Mouse (Mus musculus): ENCODE results near the gene Ano1. TPM values are rescaled to one million over a fixed set of nuclear protein-coding genes. Genes with fewer than 3 reads are reported as not detected.
A peak's percentile ranks its signal among the peaks of the same experiment; 100 is the strongest.

Ano1 gene
- 5.6 TPM in 2 replicates for polyA plus RNA-seq (2015; fragmentation: Nextera tagmentation; extraction: Ambion mirVana)

DNA sequence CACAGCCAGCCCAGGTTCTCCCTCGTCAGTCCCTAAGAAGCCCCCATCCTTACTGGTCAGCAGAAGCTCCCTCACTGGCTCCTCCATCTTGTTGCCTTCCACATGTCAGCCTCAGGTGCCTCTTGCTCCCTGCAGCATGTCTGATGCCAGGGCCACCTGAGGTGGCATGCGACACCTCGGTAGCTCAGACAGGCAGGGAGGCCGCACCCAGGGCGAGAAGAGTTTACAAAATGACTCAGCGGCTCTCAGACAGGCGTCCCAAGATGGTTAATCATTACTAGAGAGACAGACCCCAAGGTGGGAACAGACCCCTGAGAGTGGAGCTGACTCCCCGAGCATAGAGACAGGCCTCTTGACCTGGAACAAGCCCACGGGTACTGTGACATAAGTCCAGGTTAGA, at the start of gene Ano1:
Ano1 (minus strand) TSS at position 142 of the 400 bp plus-strand sequence.
- Histone ChIP-seq H3K4me2 (replicated peaks) (no peak within 1 kb of the TSS), H3K9ac (no peak within 1 kb of the TSS), H3K4me3 (no peak within 1 kb of the TSS), H3K27me3 (no peaks in the 10 kb centered on the region), H3K36me3 (no peaks in the 10 kb centered on the region), H3K9me3 (no peaks in the 10 kb centered on the region), H3K27ac (no peak within 1 kb of the TSS), H3K4me1 (0 out of 2 replicates have a peak, but pooled peaks cover 9% of the 10 kb centered on the region)
- ATAC-seq (ENCODE audit: low FRiP score, low read depth) = no peak
- WGBS = 79% methylated on average over 9 of the region's 9 CpGs

DNA sequence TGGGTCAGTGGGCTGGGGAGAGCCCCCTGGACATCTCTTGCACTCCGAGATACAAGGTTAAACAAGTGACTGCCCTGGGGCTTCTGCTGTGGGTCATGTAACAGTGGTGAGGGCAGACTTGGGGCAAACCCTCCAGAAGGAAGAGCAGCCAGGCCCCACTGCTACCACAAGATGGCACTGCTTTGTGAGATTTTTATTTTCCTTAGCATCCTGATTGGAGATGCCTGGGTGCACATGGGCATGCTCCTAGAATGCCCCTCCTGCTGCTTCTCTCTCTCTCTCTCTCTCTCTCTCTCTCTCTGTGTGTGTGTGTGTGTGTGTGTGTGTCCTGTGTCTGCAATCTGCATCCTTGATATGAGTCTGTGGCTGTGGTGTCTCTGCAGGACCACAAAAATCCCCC, 46.7 kb upstream of the Ano1 start:
- Histone ChIP-seq H3K4me2 (replicated peaks) (no peak overlapping the region), H3K27me3 (peaks cover 8% of the 10 kb centered on the region), H3K36me3 (no peaks in the 10 kb centered on the region), H3K4me3 (no peak overlapping the region), H3K4me1 (0 out of 2 replicates have a peak, but pooled peaks cover 4% of the 10 kb centered on the region), H3K9me3 (no peaks in the 10 kb centered on the region), H3K9ac (no peak overlapping the region), H3K27ac (no peak overlapping the region)
- no peak for ATAC-seq (ENCODE audit: low FRiP score, low read depth)
- 48% methylated on average over 1 of the region's 1 CpGs for WGBS

- 0 out of 2 replicates have a peak overlapping the region, but pooled peaks have one; percentile 19 for H3K9ac ChIP-seq
- H3K27ac ChIP-seq = no peak overlapping the region
Measured at GRCm38 (mm10) chr7:144796986-144797735, 45.4 kb upstream of the Ano1 start.

GRCm38 (mm10) chr7:144795976-144796474, 44.3 kb upstream of the Ano1 start:
- Histone ChIP-seq H3K27me3 (peaks cover 3% of the 10 kb centered on the region), H3K27ac (no peak overlapping the region), H3K9ac (no peak overlapping the region), H3K4me3 (no peak overlapping the region), H3K36me3 (no peaks in the 10 kb centered on the region), H3K9me3 (no peaks in the 10 kb centered on the region), H3K4me1 (0 out of 2 replicates have a peak, but pooled peaks cover 4% of the 10 kb centered on the region), H3K4me2 (replicated peaks) (no peak overlapping the region)
- 65% methylated on average over 9 of the region's 9 CpGs for WGBS
- ATAC-seq (ENCODE audit: low FRiP score, low read depth) = no peak

More at GRCm38 (mm10) chr7:144796986-144797735, 45.4 kb upstream of the Ano1 start:
- no peaks in the 10 kb centered on the region for H3K36me3 ChIP-seq
- H3K4me2 ChIP-seq (replicated peaks) = no peak overlapping the region
- no peak overlapping the region for H3K4me3 ChIP-seq
- H3K9me3 ChIP-seq = no peaks in the 10 kb centered on the region
- H3K27me3 ChIP-seq = peaks cover 3% of the 10 kb centered on the region
- ATAC-seq (ENCODE audit: low FRiP score, low read depth) = no peak
- H3K4me1 ChIP-seq = 0 out of 2 replicates have a peak, but pooled peaks cover 4% of the 10 kb centered on the region
- WGBS = 53% methylated on average over 17 of the region's 17 CpGs

- no peaks in the 10 kb centered on the region for H3K36me3 ChIP-seq
- no peak overlapping the region for H3K4me3 ChIP-seq
- H3K27ac ChIP-seq = no peak overlapping the region
- peaks cover 3% of the 10 kb centered on the region; the same call in 1 of the 2 replicates for H3K27me3 ChIP-seq
- 0 out of 2 replicates have a peak, but pooled peaks cover 4% of the 10 kb centered on the region for H3K4me1 ChIP-seq
- H3K9me3 ChIP-seq = no peaks in the 10 kb centered on the region
- H3K4me2 ChIP-seq (replicated peaks) = no peak overlapping the region
- no peak overlapping the region for H3K9ac ChIP-seq
- no peak for ATAC-seq (ENCODE audit: low FRiP score, low read depth)
- 87% methylated on average over 10 of the region's 10 CpGs for WGBS
Measured at GRCm38 (mm10) chr7:144793296-144793695, 41.5 kb upstream of the Ano1 start.

DNA sequence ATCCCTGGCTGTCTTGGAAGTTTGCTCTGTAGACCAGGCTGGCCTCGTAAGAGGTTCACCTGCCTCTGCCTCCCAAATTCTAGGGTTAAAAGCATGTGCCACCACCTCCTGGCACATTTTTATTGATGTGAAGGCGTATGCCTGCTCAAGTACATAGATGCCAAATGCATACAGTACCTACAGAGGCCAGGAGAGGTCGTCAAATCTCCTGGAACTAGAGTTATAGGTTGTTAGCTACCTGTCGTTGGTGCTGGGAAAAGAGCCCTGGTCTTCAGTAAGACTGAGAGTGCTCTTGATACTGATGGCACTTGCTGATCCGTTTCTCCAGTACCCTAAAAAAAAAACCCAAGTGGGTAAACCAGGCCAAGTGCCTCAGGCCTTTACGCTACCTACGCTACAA, 39.7 kb upstream of the Ano1 start:
- WGBS = 84% methylated on average over 7 of the region's 7 CpGs
- H3K27me3 ChIP-seq = peaks cover 9% of the 10 kb centered on the region
- no peak overlapping the region for H3K9ac ChIP-seq
- no peaks in the 10 kb centered on the region for H3K36me3 ChIP-seq
- no peak overlapping the region for H3K4me2 ChIP-seq (replicated peaks)
- H3K4me1 ChIP-seq = no peaks in the 10 kb centered on the region
- H3K27ac ChIP-seq = no peak overlapping the region
- H3K4me3 ChIP-seq = no peak overlapping the region
- no peaks in the 10 kb centered on the region for H3K9me3 ChIP-seq
- ATAC-seq (ENCODE audit: low FRiP score, low read depth) = no peak

DNA sequence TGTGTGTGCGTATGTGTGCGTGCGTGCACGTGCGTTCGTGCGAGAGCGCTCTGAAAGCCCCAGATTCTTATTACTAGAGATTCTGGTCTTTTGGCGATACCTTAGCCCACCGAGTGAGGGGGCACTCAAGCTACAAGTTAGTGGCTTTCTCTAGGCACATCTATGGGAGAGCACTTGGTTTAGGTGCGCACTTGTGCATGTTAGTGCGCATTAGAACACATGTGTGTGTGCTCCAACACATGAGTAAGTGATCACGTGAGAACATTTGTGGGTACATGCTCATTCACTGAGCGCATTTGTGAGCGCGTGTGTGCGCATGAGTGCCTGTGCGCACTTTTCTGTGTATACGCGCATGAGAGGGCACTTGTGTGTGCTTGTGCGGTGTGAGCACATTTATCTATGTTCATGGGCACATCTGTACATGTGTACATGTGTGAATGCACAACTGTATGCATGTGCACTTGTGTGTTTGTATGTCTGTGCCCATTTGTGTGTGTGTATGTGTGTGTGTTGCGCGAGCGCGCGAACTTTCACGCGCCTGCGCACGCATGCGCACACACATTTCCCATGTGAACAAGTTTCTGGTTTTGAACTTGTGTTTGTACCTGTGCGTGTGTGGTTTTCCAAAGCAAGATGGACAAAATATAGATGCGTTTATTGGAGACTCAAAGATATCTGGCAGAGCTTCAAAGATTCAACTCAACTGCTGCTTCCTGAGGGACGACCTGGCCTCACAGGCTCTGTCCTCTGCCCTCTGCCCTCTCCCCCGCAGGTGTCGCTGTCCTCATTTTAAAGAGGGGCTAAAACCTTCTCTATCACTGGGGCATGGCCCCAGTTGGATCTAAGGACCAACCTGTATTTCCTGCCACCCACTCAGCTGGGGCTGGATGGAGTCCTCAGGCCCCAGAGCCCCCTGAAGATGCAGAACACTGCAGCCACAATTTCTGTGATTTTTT, 38.1 kb upstream of the Ano1 start:
- WGBS = 49% methylated on average over 36 of the region's 36 CpGs
- H3K36me3 ChIP-seq = no peaks in the 10 kb centered on the region
- H3K4me1 ChIP-seq = no peaks in the 10 kb centered on the region
- no peak overlapping the region for H3K9ac ChIP-seq
- peak overlapping the region; percentile 35 for H3K4me3 ChIP-seq
- no peak for ATAC-seq (ENCODE audit: low FRiP score, low read depth)
- H3K27ac ChIP-seq = no peak overlapping the region
- H3K9me3 ChIP-seq = no peaks in the 10 kb centered on the region
- peaks cover 9% of the 10 kb centered on the region for H3K27me3 ChIP-seq
- peak overlapping the region; percentile 59 for H3K4me2 ChIP-seq (replicated peaks)

- ATAC-seq (ENCODE audit: low FRiP score, low read depth) = no peak
- Histone ChIP-seq H3K4me2 (replicated peaks) (no peak overlapping the region), H3K36me3 (no peaks in the 10 kb centered on the region), H3K27ac (no peak overlapping the region), H3K9me3 (no peaks in the 10 kb centered on the region), H3K27me3 (peaks cover 6% of the 10 kb centered on the region), H3K9ac (no peak overlapping the region), H3K4me1 (no peaks in the 10 kb centered on the region), H3K4me3 (no peak overlapping the region)
- 35% methylated on average over 4 of the region's 4 CpGs for WGBS
Measured at GRCm38 (mm10) chr7:144788631-144789030, 36.9 kb upstream of the Ano1 start.

GRCm38 (mm10) chr7:144787501-144787900, 35.7 kb upstream of the Ano1 start:
- WGBS = 91% methylated on average over 5 of the region's 5 CpGs
- Histone ChIP-seq H3K9ac (no peak overlapping the region), H3K9me3 (no peaks in the 10 kb centered on the region), H3K4me1 (no peaks in the 10 kb centered on the region), H3K36me3 (no peaks in the 10 kb centered on the region), H3K4me2 (replicated peaks) (no peak overlapping the region), H3K27me3 (peaks cover 6% of the 10 kb centered on the region), H3K4me3 (no peak overlapping the region), H3K27ac (no peak overlapping the region)
- ATAC-seq (ENCODE audit: low FRiP score, low read depth) = no peak

DNA sequence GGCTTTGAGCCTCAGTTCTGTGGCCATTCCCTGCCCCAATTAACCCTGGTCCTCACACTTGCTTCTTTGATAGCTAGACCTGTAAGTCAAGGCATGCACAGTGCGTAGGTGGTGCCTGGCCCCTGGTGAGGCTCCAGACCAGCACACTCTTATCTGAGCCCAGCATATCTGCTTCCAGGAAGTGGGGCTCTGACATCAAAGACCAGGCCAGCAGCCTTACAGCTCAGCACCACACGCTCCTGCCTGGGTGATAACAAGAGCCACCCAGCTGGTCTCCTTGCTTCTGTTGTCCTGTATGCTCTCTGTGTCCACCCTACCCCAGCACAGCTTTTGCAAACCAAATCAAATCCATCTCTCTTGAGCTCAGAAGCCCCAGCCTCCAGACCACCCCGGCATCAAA, 34.8 kb upstream of the Ano1 start:
- Histone ChIP-seq H3K4me2 (replicated peaks) (no peak overlapping the region), H3K27ac (no peak overlapping the region), H3K36me3 (no peaks in the 10 kb centered on the region), H3K9ac (0 out of 2 replicates have a peak overlapping the region, but pooled peaks have one; percentile 31), H3K9me3 (no peaks in the 10 kb centered on the region), H3K27me3 (peaks cover 6% of the 10 kb centered on the region), H3K4me3 (no peak overlapping the region), H3K4me1 (no peaks in the 10 kb centered on the region)
- ATAC-seq (ENCODE audit: low FRiP score, low read depth) = no peak
- 30% methylated on average over 3 of the region's 3 CpGs for WGBS

- ATAC-seq (ENCODE audit: low FRiP score, low read depth) = no peak
- H3K4me2 ChIP-seq (replicated peaks) = no peak overlapping the region
- no peaks in the 10 kb centered on the region for H3K9me3 ChIP-seq
- H3K9ac ChIP-seq = no peak overlapping the region
- WGBS = 73% methylated on average over 4 of the region's 4 CpGs
- H3K27ac ChIP-seq = no peak overlapping the region
- H3K4me3 ChIP-seq = no peak overlapping the region
- no peaks in the 10 kb centered on the region for H3K4me1 ChIP-seq
- no peaks in the 10 kb centered on the region for H3K36me3 ChIP-seq
- peaks cover 6% of the 10 kb centered on the region for H3K27me3 ChIP-seq
Measured at GRCm38 (mm10) chr7:144784176-144784575, 32.4 kb upstream of the Ano1 start.

- Histone ChIP-seq H3K27ac (no peak overlapping the region), H3K4me2 (replicated peaks) (no peak overlapping the region), H3K4me1 (no peaks in the 10 kb centered on the region), H3K4me3 (no peak overlapping the region), H3K36me3 (no peaks in the 10 kb centered on the region), H3K9ac (no peak overlapping the region), H3K9me3 (no peaks in the 10 kb centered on the region), H3K27me3 (no peaks in the 10 kb centered on the region)
- no peak for ATAC-seq (ENCODE audit: low FRiP score, low read depth)
- 95% methylated on average over 1 of the region's 1 CpGs for WGBS
Measured at GRCm38 (mm10) chr7:144782402-144782801, 30.6 kb upstream of the Ano1 start.

Measured in limb, embryonic 13.5 days (tissue).